Mouse (Mus musculus) E14TG2a.4 (cell line): ENCODE data around the gene Tbc1d17.

Experiments used
- H3K27me3 ChIP-seq: 2 replicates; pipeline ENCODE4 v1.6.1; 2014; ENCODE audit warnings: low read length, control low read depth; ENCODE audit not compliant: insufficient read depth
- H3K36me3 ChIP-seq: 2 replicates; pipeline ENCODE4 v1.6.1; 2014; ENCODE audit warnings: low read length, control low read depth; ENCODE audit not compliant: insufficient read depth
- H3K4me1 ChIP-seq: replicated peaks from 2 replicates; pipeline ENCODE4 v1.6.1; 2014; ENCODE audit warnings: low read depth, low read length, control low read depth
- H3K4me3 ChIP-seq: replicated peaks from 2 replicates; pipeline ENCODE4 v1.5.1; 2014; ENCODE audit warnings: mild to moderate bottlenecking, low read length
- H3K9me3 ChIP-seq: 2 replicates; pipeline ENCODE4 v1.6.1; 2014; ENCODE audit warnings: low read length, control low read depth
- CTCF ChIP-seq: conservative IDR thresholded peaks from 2 replicates; pipeline ENCODE4 v1.5.1; 2014; ENCODE audit warnings: low read length
- NANOG ChIP-seq: IDR thresholded peaks from 2 replicates; pipeline ENCODE4 v1.6.1; 2014; ENCODE audit warnings: borderline replicate concordance, low read length, mixed read lengths
- POU5F1 ChIP-seq: IDR thresholded peaks from 2 replicates; pipeline ENCODE4 v1.6.1; 2014; ENCODE audit warnings: low read length, borderline replicate concordance

Gene Tbc1d17

DNA sequence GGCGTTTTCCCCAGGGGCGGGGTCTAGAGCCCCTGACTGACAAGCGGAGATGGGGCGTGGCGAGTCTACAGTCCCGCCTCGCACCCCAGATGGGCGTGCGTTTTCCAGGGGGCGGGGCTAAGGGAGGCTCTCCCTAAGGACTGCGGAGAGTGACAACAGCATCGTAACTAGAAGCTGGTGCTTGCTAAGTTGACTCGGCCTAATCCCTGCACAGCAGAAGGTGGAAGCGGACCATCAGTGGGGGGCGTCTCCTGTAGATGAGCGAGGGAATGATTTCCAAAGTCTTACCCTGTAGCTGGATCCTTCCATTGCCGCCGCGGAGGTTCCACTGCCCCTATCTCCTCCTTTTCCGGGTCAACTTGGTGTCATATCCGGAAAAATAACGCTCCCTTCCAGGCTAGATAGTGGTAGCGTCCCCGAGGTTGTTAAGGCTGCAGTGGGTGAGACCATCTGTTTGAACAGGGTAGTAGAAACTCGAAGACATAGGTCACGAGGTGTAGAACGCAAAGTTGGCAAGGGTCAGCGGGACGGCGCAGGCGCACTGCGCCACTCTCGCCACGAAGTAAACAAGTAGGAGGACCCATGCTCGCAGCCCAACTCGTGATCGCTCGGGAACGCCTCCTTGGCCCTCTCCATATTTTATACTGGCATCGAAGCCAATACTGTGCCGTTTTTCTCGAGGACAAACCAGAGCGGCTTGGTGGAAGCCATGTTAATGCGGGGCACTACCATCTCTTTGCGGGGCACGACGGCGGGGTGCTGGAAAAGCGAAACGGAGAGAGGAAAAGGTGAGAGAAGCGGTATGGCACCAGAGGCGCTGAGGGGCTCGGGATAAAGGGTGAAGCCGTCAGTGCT, at the start of gene Tbc1d17, which contains the start of gene Akt1s1:
Gene Tbc1d17 (minus strand): TSS at position 519 of the 855 bp plus-strand sequence.
Gene Akt1s1 (plus strand): TSS at position 431 of the 855 bp plus-strand sequence.
- H3K27me3 ChIP-seq, result no peaks in the 10 kb centered on the region
- peaks cover 69% of the 10 kb centered on the region for H3K36me3 ChIP-seq
- no peak for TF ChIP-seq POU5F1
- no peak for TF ChIP-seq NANOG
- TF ChIP-seq CTCF, result no peak
- H3K9me3 ChIP-seq, result no peaks in the 10 kb centered on the region
- H3K4me3 ChIP-seq, result peak within 1 kb of the TSS; percentile 94
- H3K4me1 ChIP-seq, result peaks cover 66% of the 10 kb centered on the region

DNA sequence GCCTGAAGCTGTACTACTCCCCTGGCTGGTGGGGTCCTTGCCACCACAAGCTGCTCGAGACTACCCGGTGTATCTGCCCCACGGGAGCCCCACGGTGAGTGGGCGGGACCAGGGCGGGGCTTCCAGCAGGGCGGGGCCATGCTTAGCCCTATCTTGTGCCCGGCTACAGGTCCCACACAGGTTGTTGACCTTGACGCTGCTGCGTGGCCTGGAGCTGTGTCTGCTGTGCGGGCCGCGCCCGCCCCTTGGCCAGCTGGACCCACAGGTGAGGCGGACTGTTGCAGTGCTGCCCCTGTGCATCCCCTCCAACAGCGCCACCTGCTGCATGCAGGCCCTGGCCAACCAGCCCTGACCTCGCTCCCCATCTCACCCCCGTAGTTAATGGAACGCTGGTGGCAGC, 49.7 kb upstream of the Tbc1d17 start:
- Histone ChIP-seq H3K36me3 (peaks cover 55% of the 10 kb centered on the region), H3K4me3 (peak overlapping the region; percentile 63), H3K4me1 (peaks cover 77% of the 10 kb centered on the region), H3K9me3 (no peaks in the 10 kb centered on the region), H3K27me3 (no peaks in the 10 kb centered on the region)
- TF ChIP-seq POU5F1 (no peak), NANOG (no peak), CTCF (no peak)

DNA sequence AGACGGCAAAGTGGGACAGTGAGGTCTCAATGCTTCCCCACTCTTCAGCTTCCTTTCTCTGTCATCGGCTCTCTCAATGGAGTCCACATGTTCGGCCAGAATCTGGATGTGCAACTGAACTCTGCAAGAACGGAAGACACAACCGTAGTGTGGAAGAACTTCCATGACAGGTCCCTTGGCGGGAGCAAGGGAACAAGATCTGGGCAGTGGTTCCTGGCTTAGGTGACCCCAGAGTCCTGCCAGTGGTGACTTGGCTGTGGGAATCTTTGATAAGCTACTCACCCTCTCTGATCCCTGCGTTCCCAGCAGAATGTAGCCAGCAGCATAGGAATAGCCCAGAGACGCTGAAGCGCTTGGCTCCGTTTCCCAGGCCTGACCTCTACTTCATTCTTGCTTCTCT, 47.6 kb upstream of the Tbc1d17 start:
- H3K4me3 ChIP-seq, result peak overlapping the region; percentile 85
- TF ChIP-seq NANOG (no peak), POU5F1 (no peak)
- H3K36me3 ChIP-seq, result peaks cover 34% of the 10 kb centered on the region
- peaks cover 62% of the 10 kb centered on the region for H3K4me1 ChIP-seq
- H3K27me3 ChIP-seq, result no peaks in the 10 kb centered on the region
- H3K9me3 ChIP-seq, result no peaks in the 10 kb centered on the region

DNA sequence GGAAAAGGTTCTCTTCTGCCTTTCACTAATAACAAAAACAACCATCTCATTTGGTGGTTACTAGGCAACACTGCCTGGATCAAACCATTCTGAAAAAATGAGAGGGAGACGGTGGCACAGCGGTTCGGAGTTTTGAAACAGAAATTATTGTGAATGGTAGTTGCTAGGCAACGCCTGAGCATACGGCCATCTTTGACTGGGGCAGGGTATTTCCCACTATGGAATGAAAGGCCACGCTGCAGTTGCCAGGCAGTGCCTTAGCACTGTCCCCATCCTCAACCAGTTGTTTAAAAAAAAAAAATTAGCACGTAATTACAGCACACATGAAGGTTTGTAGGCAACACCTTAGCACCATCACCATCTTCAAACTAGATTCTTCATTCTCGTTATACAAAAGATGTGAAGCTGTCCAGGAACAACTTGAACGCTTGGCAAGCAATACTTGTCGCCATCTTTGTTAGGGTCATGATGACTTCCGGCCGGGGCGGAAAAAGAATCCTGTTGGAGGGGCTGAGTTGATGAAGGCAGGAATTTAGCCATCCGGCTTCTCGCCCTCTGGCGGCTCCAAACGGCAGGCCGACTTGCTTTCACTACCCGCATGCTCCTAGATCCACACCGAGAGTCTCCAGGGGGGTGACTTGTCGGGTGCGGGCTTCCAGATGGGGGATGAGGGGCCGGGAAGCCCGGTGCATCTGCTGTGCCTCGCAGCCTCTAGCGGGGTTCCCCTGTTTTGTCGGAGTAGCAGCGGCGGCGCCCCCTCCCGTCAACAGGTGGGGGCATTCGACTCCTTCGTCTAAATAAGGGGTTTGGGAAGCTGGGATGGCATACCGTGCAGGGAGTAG, 46.9 kb upstream of the Tbc1d17 start, which contains the start of gene Fuz:
Gene Fuz (plus strand): TSS at position 487 of the 842 bp plus-strand sequence.
- peaks cover 33% of the 10 kb centered on the region for H3K36me3 ChIP-seq
- TF ChIP-seq CTCF (peak; percentile 44), NANOG (no peak)
- no peaks in the 10 kb centered on the region for H3K27me3 ChIP-seq
- peaks cover 63% of the 10 kb centered on the region for H3K4me1 ChIP-seq
- no peaks in the 10 kb centered on the region for H3K9me3 ChIP-seq
- H3K4me3 ChIP-seq, result peak within 1 kb of the TSS; percentile 85

DNA sequence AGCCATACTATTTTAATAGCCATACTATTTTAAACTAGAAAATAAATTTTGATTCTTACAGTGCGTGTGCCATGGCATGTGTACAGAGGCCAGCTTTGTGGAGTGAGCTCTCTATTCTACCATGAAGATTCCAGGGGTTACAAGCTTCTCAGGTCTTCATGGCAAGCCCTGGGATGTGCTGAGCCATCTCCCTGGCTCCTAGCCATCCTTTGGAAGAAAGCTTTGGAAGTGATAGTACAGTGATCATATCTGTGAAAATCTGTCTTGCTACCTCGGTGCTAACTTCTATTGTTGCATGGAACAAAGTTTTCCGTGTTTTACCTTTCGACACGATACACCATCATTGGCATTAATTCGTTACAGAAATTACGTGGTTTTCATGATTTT, 46.3 kb upstream of the Tbc1d17 start:
- H3K4me1 ChIP-seq, result peaks cover 63% of the 10 kb centered on the region
- TF ChIP-seq POU5F1 (no peak), NANOG (no peak), CTCF (no peak)
- peaks cover 33% of the 10 kb centered on the region for H3K36me3 ChIP-seq
- no peaks in the 10 kb centered on the region for H3K27me3 ChIP-seq
- peak overlapping the region; percentile 85; the same call in 1 of the 2 replicates for H3K4me3 ChIP-seq
- no peaks in the 10 kb centered on the region for H3K9me3 ChIP-seq

DNA sequence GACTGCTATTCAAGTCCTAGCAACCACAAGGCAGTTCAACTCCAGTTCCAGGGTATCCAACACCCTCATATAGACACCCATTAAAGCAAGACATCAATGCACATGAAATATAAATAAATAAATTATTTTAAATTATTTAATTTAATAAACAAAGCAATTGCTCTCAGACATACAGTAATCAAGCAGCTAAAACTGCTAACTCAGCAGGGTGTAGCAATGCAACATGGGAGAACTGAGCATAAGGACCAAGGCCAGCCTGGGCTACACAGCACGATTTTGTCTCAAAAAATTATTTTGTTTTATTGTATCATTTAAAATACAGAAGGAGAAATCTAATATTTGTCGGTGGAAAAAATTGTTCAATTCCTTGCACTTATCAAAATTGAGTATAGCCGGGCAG, 45.3 kb upstream of the Tbc1d17 start:
- peaks cover 31% of the 10 kb centered on the region for H3K36me3 ChIP-seq
- TF ChIP-seq CTCF (no peak), POU5F1 (no peak), NANOG (no peak)
- peaks cover 61% of the 10 kb centered on the region for H3K4me1 ChIP-seq
- H3K4me3 ChIP-seq, result no peak overlapping the region
- no peaks in the 10 kb centered on the region for H3K9me3 ChIP-seq
- H3K27me3 ChIP-seq, result no peaks in the 10 kb centered on the region

DNA sequence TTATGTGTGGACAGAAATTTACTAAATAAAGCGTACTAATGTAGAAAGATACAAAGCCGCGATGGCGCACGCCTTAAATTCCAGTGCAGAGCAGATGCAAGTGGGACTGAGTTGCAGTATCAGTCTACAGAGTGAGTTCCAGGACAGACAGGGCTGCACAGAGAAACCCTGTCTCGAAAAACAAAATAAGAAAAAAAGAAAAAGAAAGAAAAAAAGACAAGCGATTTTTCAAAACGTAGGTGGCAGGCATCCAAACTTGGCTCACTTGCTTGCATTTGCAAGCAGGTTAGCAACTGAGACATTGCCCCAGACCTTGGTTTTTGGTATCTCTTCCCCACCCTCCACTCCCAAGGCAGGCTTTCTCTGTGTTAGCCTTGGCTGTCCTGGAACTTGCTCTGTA, 44.3 kb upstream of the Tbc1d17 start:
- no peaks in the 10 kb centered on the region for H3K9me3 ChIP-seq
- H3K27me3 ChIP-seq, result no peaks in the 10 kb centered on the region
- H3K4me3 ChIP-seq, result no peak overlapping the region
- peaks cover 37% of the 10 kb centered on the region for H3K36me3 ChIP-seq
- no peak for TF ChIP-seq POU5F1
- no peak for TF ChIP-seq NANOG
- TF ChIP-seq CTCF, result no peak
- H3K4me1 ChIP-seq, result peaks cover 61% of the 10 kb centered on the region

DNA sequence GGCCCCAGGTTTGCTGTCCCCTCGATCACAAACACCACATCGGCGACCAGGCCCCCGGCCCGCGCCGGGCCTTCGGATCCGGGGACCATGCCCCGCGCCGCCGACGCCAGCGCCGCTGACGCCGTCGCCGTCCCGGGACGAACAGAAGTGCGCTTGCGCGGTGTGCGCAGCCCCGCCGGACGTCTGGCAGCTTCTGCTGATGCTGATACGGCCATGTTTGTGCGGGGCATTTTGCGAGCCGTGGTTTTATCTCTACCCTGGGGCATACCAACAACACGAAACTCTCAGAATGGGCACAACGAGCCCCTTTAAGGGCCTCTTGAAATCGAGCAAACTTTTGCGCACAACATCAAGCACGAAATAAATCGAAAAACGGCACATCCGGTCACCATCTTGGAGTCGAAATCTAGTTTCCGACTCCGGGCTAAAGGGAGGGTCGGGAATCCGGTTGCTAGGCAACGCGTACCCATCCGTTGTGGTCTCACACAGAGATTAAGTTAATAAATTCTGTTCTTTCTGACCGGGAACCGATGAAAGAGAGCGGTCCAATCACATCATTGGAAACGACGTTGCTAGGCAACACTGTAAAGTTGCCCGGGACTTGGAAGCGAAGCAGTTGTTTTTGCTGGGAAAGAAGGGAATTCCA, 43.5 kb upstream of the Tbc1d17 start, which contains the start of gene Med25:
Gene Med25 (minus strand): TSS at position 437 of the 646 bp plus-strand sequence.
- H3K4me1 ChIP-seq, result peaks cover 57% of the 10 kb centered on the region
- H3K9me3 ChIP-seq, result no peaks in the 10 kb centered on the region
- H3K27me3 ChIP-seq, result no peaks in the 10 kb centered on the region
- H3K36me3 ChIP-seq, result peaks cover 38% of the 10 kb centered on the region
- peak within 1 kb of the TSS; percentile 98 for H3K4me3 ChIP-seq
- no peak for TF ChIP-seq NANOG
- no peak for TF ChIP-seq CTCF
- no peak for TF ChIP-seq POU5F1
